Mouse (Mus musculus): ENCODE results near the gene Bub3. TPM values are rescaled to one million over a fixed set of nuclear protein-coding genes. Genes with fewer than 3 reads are reported as not detected.

Gene Bub3
- polyA plus RNA-seq (2015; fragmentation: Nextera tagmentation; extraction: Ambion mirVana): 84.2 and 85.7 TPM in 2 replicates

GRCm38 (mm10) chr7:131559986-131560696, at the start of gene Bub3:
TSS of gene Bub3 (plus strand) at chr7:131560222.

GRCm38 (mm10) chr7:131542115-131542871, 17.7 kb upstream of the Bub3 start, which contains the start of gene Hmx3:
TSS of gene Hmx3 (plus strand) at chr7:131542867.

GRCm38 (mm10) chr7:131548473-131548872, 11.5 kb upstream of the Bub3 start, which contains the start of gene Hmx2:
TSS of gene Hmx2 (plus strand) at chr7:131548773.

Other genes starting within 250 kb of the Bub3 start
- gene Cuzd1, start 237.9 kb upstream of the Bub3 start, polyA plus RNA-seq (2015; fragmentation: Nextera tagmentation; extraction: Ambion mirVana): 0.05 and 0.18 TPM in 2 replicates
- not detected in 2 replicates for gene Fam24b, start 230.7 kb upstream of the Bub3 start, polyA plus RNA-seq (2015; fragmentation: Nextera tagmentation; extraction: Ambion mirVana)
- not detected in 2 replicates for gene Fam24a, start 226.4 kb upstream of the Bub3 start, polyA plus RNA-seq (2015; fragmentation: Nextera tagmentation; extraction: Ambion mirVana)
- gene 2310057M21Rik, start 197.5 kb upstream of the Bub3 start, polyA plus RNA-seq (2015; fragmentation: Nextera tagmentation; extraction: Ambion mirVana): 14.3 and 16.4 TPM in 2 replicates
- 66.0 and 78.8 TPM in 2 replicates for gene Pstk, start 189.1 kb upstream of the Bub3 start, polyA plus RNA-seq (2015; fragmentation: Nextera tagmentation; extraction: Ambion mirVana)
- gene Ikzf5, start 149.7 kb upstream of the Bub3 start, polyA plus RNA-seq (2015; fragmentation: Nextera tagmentation; extraction: Ambion mirVana): 5.7 and 7.8 TPM in 2 replicates
- 92.8 and 98.1 TPM in 2 replicates for gene Acadsb, start 149.6 kb upstream of the Bub3 start, polyA plus RNA-seq (2015; fragmentation: Nextera tagmentation; extraction: Ambion mirVana)
- gene Hmx3, start 17.4 kb upstream of the Bub3 start, polyA plus RNA-seq (2015; fragmentation: Nextera tagmentation; extraction: Ambion mirVana): not detected in 2 replicates
- gene Hmx2, start 11.4 kb upstream of the Bub3 start, polyA plus RNA-seq (2015; fragmentation: Nextera tagmentation; extraction: Ambion mirVana): not detected in 2 replicates

Data from urinary bladder, postnatal 0 days (tissue).